Mouse (Mus musculus) lung, postnatal 36 days (tissue): ENCODE results near the gene Stk24.
A peak's percentile ranks its signal among the peaks of the same experiment; 100 is the strongest.

Experiments
- DNase-seq: peaks from one replicate; pipeline ENCODE4 v3.0.0; 2022; ENCODE audit warnings: mixed read lengths

Gene Stk24

DNA sequence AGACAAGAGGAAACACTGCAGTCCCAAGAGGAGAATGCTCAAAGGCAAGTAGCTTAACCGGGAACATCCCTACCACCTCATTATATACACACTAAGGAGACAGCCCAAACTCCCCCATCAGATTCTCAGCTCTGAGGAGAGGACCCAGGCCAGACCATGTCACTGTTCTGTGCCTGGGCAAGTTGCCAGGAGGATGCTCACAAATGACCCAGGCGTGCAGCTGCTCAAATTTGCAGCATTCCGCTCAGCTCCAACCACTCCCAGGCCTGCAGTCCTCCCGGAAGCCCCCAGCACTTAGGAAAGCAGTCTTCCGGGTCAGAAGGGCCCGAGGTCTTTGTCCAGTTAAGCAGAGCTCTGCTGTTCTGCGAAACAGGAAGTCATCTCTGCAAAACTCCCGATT, 31.6 kb downstream of the Stk24 start:
- DNase-seq: peak; percentile 59

DNA sequence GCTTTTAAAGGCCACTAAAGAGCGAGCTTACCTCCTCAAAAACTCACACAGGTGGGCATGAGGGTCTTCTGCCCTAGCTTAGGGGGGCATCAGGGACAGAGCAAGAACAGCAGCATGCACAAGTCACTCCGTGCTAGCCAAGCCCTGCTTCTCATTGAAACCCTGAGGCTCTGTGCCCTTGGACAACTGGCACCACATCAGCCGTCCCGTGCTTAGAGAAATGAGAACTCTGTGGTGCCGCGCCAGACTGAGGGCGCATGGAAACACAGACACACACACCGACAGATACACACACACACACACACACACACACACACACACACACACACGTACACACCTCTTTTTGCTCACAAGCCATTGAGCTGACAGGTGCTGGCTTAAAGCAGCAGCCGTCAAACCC, 32.7 kb downstream of the Stk24 start:
- DNase-seq: no peak

DNA sequence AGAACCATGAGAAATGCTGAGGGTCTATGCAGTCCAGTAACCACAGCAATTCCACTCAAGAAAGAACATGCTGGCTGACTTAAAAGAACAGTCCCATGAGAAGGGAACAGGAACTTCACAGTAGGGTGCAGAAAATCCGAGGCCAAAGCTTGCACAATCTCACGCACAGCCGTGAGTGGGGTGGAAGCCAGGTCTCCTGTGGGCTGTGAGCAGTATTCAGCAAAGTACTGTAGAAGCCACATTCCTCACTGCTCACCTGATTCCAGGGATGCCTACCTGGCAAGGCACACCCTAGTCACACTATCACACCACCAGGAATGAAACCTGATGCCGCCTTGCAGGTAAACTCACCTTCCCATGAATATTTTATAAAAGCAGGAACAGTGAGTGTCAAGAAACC, 33.2 kb downstream of the Stk24 start:
- peak; percentile 54 for DNase-seq

DNA sequence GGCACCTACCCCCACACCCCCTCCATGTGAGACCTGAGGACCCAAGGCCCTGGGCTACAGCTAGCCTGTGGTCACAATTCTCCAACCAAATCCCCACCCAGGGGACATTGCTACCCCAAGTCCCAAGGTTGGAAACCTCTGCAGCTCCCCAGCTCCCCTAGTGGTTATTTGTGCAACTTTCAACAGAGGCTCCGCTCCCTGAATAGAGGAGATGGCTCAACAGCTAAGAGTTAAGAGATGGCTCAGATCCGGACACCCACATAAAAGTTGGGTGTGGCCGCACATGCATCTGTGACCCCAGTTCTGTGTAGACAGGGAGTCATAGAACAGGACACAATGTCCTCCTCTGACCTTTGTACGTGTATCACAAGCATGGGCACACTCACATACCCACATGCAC, 33.8 kb downstream of the Stk24 start:
- DNase-seq: peak; percentile 50

DNA sequence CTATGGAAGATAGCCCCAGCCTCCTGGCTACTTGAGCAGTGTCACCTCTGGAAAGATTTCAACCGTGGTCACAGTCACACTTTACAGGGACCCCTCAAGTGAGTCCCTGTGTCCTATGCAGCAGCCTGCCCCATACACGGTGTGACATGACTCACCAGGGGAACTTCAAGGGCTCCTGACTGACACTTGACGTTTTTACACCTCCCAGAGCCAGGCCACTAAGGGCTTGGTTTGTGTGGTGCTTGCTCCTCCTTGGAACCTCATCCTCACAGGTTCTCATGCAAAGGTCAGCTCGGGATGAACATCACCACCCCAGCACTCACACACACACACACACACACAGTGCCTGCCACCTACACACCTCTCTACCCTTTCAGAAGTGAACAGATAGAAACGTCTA, 34.9 kb downstream of the Stk24 start:
- DNase-seq: no peak

DNA sequence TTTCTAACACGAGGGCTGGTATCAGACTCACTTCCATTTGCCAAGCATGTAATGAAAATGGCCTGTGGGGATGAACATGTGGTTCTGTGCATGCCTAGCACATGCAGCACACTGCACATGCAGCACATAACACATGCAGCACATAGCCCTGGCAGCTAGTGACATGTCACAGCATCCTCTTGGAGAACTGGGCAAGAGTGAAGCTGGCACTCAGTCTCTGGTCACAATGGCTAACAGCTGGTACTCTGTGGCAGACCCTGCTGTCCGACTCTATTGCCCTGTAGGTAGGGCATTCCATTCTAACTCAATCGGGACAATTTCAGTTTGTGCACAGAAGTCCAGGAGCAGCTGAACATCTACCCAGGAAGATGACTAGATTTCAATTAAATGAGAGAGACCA, 36.9 kb downstream of the Stk24 start:
- no peak for DNase-seq

DNA sequence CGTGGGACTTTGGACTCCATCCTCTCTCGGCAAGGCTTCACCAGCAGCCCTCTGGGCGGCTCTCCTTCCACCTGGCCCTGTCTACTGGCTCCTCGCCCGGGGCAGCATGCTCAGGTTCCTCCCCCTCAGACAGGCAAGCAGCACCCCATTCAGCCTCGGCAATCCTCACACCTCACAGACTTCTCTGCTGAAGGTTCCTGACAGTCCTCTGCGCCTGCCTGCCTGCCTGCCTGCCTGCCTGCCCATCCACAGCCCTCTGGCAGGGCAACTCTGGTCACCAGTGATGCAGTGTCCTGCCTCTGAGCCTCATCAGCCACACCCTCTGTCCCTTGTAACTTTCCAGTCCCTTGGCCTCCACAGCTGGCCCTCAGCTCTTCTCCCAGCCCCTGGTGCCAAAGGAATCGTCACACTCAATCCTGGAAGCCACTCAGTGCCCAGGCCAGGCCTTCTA, 39.8 kb downstream of the Stk24 start:
- peak; percentile 56 for DNase-seq

DNA sequence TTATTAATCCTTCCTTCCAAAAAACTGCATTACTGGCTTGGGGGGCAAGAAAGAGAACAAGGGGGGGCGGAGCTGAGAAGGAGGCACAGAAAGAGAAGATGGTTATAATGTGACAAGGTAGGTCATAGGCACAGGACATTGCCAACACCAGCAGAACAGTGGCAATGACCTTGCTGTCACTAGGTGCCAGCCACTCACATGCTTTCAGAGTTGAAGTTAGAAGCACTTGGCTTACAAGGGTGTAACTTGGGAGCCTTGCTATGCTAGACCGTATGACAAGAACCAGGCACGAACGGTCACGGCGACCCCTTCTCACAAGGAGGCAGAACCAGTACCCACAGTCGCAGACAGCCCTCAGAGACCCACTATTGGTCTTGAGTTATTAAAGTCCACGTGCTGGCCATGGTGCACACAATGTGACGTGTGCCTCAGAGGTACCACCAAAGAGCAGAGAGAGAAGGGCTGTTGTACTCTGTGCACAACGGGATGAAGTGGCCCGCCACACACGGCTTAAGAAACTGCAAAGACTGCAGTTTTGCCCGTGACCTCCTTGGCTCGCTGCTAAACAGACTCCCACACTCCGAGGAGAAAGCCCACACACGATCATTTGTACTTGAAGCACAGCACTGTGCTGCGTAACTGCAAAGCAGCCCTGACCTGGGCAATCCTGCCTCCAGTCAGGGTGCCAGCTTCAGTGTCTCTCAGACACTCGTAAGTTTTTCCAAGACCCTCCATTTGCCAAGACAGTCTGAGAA, 40.8 kb downstream of the Stk24 start:
- DNase-seq: no peak

DNA sequence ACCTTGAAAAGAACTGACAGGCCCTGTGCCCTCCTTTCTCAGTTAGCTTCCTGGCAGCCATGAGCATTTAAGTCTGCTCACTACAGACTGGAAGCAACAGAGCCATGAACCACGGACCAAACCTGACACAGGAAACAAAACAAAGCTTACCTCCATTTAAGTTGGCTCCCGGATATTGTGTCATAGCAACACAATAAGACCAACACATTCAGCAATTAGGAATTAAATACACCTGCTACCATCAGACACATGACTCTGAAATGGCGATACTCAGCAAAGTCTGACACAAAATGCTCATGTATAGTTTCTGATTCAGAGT, 49.8 kb downstream of the Stk24 start:
- no peak for DNase-seq

DNA sequence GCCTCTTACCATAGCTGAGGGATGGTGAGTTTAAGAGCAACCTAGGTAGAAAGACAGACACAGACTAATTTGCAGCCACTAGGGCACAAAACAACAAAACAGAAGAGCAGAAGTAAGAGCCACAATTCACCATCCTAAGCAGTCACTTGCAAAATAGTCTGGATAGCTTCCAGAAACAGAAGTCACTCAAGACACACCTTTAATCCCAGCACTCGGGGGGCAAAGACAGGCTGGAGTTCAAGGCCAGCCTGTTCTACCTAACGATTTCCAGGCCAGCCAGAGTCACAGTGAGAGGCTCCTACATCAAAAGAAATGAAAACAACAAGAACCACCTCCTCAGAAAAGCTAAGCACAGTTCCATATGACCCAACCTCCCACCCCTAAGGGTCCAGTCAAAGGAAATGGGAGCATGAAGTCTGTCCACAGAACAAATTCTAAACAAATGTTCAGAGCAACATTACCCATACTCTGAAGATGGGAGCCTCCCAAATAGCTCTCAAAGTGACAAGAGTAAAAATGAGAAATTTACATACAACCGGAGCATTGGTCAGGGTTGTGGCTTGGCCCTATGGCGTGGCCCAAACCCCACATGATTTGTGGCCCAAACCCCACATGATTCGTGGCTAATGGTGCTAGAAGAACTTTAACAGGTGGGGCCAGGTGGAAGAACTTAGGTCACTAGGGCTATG, 50.3 kb downstream of the Stk24 start:
- no peak for DNase-seq

DNA sequence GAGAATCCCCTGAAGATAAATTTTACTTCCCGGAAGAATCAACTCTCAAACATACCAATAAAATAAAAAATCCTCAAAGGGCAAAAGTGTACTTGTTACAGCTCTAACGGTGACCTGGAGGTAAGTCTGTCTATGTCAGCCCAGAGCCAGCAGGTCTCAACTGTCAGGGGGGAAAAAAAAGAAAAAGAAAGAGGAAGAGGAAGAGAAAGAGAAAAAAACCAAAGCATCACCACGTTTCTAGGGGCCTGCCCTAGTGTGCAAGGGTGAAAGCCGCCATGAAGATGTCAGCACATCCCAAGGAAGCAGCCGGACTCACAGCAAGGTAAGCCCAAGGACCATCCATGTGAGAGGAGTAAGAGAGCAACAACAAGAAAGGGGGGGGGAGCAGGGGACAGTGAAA, 50.9 kb downstream of the Stk24 start:
- no peak for DNase-seq

DNA sequence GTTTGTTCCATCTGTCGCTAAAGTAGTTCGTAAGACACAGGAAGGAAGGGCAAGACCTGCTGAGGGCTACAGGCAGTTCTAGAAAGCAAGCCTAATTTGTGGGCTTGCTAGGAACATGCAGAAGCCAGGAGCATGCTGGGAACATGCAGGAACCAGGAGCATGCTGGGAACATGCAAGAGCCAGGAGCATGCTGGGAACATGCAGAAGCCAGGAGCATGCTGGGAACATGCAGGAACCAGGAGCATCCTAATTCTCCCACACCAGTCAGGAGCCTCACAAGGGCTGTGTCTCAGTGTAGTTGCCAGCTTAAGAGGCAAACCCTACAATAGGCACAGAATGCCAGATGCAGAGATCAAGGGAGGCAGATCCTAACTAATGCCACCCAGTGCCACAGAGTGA, 53.4 kb downstream of the Stk24 start:
- DNase-seq: no peak

DNA sequence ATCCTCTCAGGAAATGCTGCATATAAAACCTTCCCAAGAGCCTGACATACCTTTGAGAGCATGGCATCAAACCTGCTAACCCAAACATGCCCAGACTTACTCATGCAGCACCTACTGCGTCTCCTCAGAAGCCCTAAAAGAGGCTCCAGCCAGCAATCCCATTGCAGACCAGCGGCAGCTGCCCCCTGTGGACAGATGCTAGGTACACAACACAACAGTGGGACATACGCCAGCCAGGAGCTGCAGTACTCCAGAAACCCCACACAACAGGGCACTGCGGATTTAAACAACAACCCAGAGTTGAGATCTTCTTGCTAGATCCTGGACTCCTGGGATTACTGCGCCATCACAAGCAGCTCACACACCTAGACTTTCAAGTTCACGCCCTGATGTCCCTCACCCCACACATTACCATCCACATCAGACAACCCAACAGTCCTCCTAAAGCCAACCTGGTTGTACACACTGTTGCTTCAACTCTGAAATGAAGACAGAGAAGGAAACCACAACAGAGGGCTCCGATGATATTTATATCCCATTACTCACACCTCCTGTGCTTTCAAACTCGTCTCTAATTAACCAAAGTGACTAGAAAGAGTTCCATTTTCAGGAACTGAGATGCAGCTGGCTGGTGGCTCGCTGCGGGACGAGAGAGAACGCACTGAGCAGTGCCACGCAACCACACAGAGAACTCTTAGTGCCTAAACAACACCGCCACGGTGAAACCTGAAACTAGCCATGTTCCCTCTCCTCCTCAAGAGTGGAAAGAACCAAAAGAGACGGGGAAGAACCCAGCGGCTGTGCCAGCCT, 55.1 kb downstream of the Stk24 start:
- DNase-seq: no peak

DNA sequence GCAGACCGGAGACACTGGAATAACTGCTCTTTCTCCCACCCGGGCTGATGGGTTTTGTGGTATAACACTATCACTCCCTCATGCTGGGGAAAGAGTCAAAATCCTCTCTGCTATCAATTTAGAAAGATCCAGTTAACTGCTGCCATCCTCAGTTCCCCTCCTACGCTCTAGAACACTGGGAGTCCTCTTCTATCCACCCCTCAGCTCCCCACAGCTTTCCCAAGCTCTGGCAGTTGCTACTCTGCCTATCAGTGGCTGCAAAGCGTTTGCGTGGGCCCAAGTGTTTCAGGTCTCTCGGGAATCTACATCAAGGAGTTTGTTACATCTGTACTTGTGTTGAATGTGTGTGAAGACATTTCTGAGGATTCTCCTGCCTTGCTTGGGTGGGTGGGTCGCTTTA, 57.2 kb downstream of the Stk24 start:
- DNase-seq: no peak

DNA sequence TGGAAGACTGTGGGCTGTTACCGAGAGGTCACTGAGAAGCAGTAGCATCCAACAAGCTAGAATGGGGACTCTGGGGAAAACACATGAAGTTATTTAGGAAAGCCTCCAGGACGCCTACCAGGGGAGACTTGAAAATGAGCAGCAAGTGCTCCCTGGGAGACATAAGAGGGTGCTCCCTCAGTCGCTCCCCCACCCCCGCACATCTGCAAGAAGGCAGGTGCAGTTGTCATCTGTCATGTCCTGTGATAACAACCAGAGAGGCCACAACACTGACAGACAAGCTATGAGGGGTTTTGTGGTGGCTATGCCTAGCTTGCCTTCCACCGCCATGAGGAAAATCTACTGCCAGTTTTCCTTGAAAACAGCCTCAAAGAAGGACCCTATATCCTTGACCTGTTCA, 57.7 kb downstream of the Stk24 start:
- DNase-seq: no peak

DNA sequence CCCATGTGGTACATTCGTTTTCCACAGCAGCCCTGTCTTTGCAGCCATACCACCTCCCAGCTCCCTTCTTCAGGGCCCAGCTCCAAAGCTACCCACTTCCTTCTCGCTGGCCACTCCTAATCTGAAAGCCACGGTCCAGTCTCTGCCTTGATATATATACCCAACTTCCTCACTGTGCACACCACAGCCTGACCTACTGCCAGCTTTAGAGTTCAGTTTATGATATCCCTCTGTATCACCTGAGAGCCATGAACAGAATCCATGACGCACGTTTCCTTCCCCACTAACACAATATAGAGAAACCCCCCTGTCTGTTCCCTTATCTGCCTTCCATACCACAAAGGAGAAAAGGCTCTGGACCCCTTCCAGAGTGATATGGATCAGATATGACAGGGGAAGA, 61.4 kb downstream of the Stk24 start:
- peak; percentile 27 for DNase-seq

DNA sequence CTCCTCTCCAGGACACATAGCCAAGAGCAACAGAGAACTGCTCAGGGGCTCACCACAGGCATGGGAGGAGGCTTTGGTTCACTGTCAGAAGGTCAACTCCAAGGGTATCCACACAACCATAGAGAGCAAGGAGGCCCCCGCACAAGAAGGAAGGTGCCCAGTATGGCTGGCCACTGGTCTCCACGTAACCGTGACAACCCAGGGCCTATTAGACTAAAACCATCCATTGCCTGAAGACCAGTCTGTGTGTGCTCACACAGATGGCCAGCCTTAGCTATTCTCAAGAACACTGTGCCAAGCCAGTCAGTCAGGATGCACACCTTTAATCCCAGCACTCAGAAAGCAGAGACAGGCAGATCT, 62.5 kb downstream of the Stk24 start:
- no peak for DNase-seq

DNA sequence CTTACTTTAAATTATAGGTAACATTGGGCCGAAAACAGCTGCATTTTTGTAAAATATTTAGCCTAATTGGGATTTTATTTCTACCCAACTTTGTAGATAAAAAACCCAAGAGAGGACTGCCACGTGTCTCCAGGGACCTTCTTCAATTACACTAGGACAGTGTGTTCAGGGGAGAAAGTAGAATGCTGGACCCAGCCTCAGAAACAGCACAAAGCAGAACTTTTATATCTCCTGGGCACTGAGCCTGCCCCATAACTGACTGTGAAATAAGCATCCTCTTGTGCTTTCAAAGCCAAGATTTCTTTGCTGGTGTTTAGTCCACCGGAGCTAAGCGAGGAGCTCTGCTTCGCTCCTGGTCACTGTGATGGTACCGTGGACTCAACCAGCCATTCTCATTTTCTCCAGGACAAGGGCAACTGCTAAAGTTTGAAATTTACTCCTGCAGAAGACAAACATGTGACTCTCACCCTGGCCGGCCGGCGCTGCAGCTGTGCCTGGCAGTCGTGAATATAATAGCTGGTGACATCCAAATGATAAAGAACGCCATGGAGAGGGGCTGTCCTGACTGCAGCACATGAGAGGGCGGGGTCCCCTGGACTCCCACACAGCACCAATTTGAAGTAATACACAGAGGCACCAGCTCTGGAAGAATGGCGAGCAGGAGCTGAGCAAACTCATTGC, 63.0 kb downstream of the Stk24 start:
- DNase-seq: no peak

DNA sequence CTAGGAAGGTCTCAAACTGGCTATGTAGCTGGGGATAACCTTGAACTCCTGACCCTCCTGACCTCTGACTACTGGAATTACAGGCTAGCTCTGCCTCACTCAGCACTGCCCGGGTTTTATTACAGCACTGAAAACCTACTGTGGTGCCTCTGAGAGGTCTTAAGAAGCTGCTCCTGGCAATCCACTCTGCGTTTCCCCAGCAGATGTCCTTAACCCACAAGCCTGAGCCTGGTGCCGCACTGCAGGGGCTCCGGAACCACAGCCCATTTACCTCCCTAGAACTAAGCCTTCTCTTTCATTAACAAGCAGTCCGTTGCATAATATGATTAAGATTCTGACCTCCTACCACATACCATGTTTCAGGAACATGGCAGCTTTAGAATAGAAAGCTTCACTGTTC, 63.7 kb downstream of the Stk24 start:
- DNase-seq: no peak

DNA sequence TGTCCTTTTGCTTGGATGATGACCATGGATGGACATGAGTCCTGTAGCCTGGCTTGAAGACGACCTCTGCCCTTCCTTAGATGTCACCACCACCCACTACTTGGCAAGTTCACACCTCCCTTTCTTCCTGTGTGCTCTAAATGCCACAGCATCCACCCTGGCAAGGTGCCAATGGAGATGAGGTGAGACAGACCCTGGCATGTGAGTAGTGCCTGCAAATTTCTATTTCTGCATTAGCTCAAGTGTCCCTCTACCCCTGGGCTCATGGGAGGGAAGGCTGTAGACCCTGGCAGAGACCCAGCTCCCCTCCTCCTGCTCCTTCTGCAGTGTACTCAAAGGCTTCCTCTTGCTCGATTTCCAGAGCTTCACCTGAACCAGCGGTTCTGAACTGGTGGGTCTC, 64.9 kb downstream of the Stk24 start:
- peak; percentile 62 for DNase-seq

DNA sequence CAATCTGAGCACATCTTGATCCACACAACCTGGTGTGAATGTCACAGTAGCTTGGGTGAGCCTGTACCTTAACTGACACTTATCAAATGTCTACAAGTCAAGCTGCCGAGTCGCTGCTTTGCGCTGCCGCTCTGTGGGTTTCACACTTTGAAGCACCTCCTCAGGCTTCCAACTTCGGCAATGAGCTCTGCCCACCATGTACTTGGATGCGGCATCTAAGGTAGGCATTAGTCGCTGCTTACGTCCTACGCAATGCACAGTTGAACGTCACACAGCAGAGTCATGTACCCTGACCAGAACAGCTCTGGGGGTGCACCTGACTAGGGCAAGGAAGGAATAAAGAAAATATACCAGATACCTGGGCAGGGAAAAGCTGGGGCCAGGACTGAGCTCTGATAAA, 66.5 kb downstream of the Stk24 start:
- DNase-seq: no peak

DNA sequence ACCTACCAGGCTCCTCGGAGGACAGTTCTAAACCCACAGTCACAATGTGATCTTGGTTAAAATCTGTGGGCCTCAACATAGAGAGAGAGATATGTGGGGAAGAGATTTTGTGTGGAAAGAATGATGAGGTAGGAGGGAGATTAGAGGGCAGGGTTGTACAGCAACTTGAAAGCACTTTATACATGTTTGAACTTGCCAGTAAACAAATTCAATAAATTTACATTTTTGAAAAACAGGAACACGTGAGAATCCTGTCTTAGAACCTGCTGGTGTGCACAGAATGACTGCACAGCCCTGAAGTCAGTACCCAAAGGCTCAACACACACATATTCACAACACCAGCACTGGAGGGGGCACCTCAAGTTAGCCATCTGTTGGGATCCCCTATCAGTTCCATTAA, 68.7 kb downstream of the Stk24 start:
- no peak for DNase-seq

DNA sequence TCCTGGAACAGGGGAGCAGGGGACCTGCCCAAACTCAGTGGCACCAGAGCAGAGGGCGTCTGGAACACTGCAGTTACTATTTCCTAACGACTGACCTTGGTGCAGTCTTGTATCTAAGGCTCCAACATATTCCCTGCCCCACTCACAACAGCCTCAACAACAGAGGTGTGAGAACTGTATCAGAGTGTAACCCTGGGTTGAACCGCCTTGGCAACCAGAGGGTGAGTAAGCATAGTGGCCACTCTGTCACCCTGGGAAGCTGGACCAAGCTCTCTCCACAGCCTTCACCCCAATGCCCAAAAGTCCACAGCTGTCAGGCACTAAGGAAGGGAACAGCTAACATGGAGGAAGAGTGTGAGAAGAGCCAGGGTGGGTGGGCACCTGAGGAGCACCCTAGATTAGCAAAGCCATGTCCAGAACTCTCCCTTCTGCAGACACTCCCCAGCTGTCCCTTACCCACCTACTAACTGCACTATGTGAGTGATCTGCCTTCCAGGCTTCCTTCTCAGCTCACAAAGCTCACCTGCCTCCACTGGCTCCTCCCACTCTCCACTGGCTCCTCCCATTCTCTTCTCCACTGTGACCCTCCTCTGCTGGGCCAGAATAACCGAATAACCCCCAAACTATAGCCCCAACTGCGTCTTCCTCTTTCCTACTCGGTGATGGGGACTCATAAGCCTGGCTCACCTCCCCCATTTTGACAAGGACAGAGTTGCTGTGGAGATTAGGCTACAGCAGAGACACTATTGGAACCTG, 69.3 kb downstream of the Stk24 start:
- DNase-seq: no peak
